Mouse (Mus musculus) heart, postnatal 0 days (tissue): Measurements from ENCODE around the gene Fam189a1.

Experiments used
- CTCF ChIP-seq: IDR thresholded peaks from 2 replicates; pipeline ENCODE4 v1.5.1; 2016; ENCODE audit warnings: antibody characterized with exemption, control low read depth, low read depth
- EP300 ChIP-seq: IDR thresholded peaks from 2 replicates; pipeline ENCODE4 v1.6.1; 2016; ENCODE audit warnings: antibody characterized with exemption, low read depth

DNA sequence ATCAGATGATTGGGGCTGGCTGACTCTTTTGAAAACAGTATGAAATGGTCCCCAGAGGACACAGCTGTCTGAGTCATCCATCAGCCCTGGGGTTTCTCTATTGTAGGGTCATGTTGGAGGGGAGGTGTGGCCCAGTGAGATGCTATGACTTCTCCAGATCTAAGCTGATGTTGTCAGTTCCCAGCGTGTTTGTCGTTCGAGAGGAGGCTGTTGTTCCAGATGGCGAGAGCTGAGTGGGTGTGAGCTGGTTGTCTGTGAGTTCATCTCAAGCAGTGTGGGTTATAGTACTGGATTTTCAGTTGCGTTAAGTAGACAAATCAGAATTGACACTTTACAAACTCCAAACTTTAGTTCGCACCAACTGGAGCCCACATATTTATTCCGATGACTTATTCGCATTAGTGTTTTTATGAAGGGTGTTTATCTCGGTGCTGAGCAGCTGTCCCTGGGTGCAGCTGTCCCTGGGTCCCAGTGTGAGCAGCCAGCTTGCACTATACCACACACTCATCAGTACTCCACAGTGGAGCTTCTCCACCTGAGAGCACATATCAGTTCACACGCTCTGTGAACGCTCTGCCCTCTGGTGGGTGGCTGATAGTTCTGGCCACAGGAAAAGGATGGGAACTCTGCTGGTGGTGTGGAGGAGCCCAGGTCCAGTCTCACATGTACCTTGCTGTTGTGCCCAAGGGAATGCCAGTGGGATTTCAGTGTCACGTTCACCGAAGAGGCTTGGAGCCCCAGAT lies 446.7 kb downstream of the Fam189a1 start:
- TF ChIP-seq CTCF, result no peak
- no peak for TF ChIP-seq EP300
